Mouse (Mus musculus): ENCODE measurements around the gene Cep55.

The Cep55 gene

DNA sequence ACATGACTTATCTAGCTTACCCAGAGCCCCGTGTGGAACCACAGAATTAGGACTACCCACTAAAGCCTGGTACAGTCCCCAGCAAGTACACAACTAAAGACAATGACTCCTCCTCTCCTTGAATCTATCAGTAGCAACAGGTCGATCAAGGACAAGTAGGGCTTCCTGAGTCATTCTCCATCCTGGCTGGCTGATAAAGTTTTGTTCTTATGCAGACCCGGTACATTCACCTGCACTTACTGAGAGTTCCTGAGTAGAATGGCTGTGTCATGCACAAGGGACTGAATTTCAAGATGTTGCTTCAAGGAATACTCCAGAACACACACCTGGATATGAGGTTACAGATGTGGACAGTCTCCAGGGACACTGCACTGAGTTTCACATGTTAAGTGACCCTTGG, 9.6 kb upstream of the Cep55 start:
- DNase-seq = no peak

DNA sequence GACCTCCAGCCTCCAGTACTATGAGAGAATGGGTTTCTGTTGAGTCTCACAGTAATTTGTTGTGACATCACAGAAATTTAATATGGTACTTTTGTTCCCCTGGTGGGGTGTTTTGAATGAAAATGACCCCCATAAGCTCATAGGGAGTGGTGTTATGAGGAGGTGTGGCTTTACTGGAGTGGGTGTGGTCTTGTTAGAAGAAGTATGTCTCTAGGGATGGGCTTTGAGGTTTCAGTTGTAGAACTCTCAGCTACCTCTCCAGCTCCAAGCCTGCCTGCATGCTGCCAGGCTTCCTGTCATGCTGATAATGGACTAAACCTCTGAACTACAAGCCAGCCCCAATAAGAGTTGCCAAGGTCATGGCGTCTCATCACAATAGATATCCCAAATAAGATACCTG, 5.1 kb upstream of the Cep55 start:
- no peak for DNase-seq

- peak in 1 of 2 experiments; percentile 41 for DNase-seq
Observed at GRCm38 (mm10) chr19:38053227-38054041, 1.4 kb upstream of the Cep55 start.

DNA sequence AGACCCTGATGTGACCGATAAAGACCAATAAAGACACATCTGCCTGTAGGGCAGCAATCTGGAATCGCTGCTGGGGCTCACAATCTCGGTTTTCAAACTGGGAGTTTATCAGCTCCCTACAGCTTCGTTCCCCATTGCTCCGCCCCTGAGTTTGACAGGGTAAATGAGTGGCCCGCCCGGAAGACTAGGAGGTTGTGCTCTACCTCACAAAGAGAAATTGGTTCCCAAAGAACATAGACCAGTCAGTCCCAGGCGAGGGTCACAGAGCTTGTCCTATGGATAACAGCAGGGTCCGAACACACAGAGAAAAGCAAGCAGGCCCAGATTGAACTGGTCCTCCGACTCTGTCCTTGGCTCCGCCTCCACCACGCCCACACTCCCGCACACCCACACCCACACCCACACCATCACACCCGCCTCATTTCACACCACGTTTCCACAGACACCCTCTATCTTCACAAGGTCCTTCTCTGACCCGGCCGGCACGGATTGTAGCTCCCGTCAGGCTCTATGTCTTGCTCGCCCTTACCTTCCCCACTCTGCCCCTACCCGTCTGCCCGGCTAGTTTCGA, 577 bp upstream of the Cep55 start:
- DNase-seq = peak; percentile 84 to 90

GRCm38 (mm10) chr19:38055798-38056197, 987 bp downstream of the Cep55 start:
- no peak for DNase-seq

GRCm38 (mm10) chr19:38056276-38056675, 1.5 kb downstream of the Cep55 start:
- no peak for DNase-seq

DNA sequence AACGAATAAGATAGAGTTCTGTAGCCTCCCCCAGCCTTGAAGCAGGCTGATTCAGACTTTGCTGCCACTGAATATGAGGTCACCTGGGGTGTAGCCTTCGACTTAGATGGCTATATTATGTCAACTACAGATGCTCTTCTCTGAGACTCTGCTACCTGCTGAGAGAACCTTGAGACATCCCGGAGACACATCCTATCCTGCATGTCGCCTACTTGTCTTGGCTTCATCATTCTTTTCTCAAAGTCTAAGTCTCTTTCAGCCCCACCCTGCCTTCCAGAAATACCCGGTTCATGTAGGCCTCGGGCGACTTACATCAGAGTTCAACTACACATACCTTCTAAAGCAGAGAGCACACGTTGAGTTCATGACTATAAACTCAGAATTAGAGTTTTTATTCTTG, 2.1 kb downstream of the Cep55 start:
- DNase-seq = no peak

DNA sequence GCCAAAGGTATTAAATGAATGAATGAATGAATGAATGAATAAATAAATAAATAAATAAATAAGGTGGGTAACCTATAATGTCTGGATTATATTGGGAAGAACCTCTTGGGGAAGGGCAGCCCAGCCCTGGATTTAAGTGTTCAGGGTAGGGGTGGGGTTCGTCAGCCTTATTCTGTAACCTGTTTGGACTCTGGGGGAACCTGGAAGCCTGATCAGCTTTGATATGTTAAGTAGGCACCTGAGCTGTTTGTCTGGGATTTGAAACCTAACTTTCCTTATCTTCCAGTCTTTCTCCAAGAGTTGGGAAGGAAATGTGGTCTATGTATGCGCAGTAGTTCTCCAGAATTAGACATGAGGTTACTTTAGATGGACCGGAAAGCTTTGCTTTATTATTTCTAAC, 8.4 kb downstream of the Cep55 start:
- DNase-seq = no peak

- DNase-seq = no peak
Observed at GRCm38 (mm10) chr19:38064051-38064450, 9.2 kb downstream of the Cep55 start.

GRCm38 (mm10) chr19:38073226-38073625, 18.4 kb downstream of the Cep55 start:
- no peak for DNase-seq

GRCm38 (mm10) chr19:38075051-38075450, 20.2 kb downstream of the Cep55 start:
- DNase-seq = no peak

- peak in 1 of 2 experiments; percentile 13 for DNase-seq
Observed at GRCm38 (mm10) chr19:38076251-38076650, 21.4 kb downstream of the Cep55 start.

GRCm38 (mm10) chr19:38077851-38078540, 23.2 kb downstream of the Cep55 start:
- DNase-seq = no peak

GRCm38 (mm10) chr19:38081361-38081760, 26.6 kb downstream of the Cep55 start:
- no peak for DNase-seq

GRCm38 (mm10) chr19:38082931-38083525, 28.2 kb downstream of the Cep55 start:
- no peak for DNase-seq

DNA sequence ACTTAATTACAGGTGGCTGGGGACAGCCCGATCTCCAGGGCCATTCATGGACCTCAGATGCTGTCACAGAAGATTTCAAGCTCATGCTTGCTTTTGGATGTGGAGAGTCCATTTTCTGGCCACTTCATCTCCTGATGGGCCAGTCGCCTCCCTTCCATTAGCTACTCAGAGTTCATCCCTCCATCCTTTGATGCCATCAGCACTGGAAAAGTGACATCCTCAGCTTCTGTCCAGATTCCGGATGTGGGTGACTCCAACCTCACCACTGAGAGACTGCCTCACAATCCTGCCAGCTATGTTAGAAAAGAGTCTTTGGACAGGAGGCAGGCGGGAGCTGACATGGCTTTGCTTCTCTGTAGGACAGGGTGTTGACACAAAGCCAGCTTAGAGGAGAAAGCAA, 31.0 kb downstream of the Cep55 start:
- no peak for DNase-seq

DNA sequence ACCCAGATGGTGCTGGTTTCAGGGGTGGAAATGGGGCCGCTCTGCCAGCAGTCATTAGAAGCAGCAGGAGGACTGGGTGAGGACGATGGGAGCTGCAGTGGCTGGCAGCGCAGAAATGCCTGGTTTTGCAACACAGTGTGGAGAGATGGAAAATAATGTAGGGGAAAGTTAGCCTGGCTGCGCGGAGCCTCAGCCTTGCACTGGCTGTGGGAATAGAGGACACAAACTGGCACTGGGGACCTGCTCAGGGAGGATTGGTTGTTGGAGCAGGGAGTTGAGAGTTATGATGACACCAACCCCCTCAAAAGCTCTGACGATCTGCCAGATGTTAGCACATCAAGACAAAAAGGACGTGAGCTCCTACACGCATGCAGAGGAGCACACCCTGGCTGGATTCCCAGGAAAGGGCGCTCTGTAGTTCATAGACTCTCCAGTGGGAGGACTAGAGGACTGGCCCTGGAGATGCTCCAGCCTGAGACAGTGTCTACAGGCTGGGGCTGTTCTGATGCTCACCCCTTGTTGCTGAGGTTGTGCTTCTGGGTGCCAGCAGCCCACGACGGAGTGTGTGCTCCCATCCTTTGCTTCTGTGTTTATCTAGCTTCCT, 32.2 kb downstream of the Cep55 start:
- peak; percentile 60 to 70 for DNase-seq

DNA sequence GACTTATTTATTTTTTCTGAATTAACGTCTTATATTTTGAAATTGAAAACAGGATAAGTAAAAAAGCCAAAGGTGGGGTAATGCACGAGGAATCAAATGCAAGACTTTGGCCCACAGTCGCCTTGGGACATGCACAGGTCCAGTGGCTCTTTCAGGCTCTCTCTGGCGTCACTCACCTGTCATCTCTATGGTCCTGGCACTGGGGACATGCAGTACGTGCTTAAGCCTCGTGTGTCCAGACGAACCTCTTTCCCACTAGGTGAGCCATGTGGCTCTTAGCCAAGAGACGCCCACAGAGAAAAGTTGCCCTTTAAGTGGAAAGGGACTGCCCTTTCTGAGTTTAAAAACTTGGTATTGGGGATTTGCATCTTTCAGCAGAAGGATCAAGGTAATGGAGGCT, 34.5 kb downstream of the Cep55 start:
- no peak for DNase-seq

GRCm38 (mm10) chr19:38091512-38091985, 36.7 kb downstream of the Cep55 start:
- DNase-seq = peak in 1 of 2 experiments; percentile 18

GRCm38 (mm10) chr19:38096231-38096630, 41.4 kb downstream of the Cep55 start:
- no peak for DNase-seq

- peak; percentile 20 to 43 for DNase-seq
Observed at GRCm38 (mm10) chr19:38096858-38097758, 42.3 kb downstream of the Cep55 start, which contains the start of gene Ffar4. Ffar4 (plus strand) TSS chr19:38097071.

GRCm38 (mm10) chr19:38107871-38108270, 53.1 kb downstream of the Cep55 start:
- no peak for DNase-seq

All from kidney, postnatal 4 days (tissue).